Mouse (Mus musculus): ENCODE measurements around the gene Dock1. TPM values are rescaled to one million over a fixed set of nuclear protein-coding genes. Genes with fewer than 3 reads are reported as not detected.
A peak's percentile ranks its signal among the peaks of the same experiment; 100 is the strongest.

Dock1 gene
- polyA plus RNA-seq, 1 experiment from 2014 or later: 25.0 TPM

- 21% methylated on average over 5 of the region's 5 CpGs for WGBS
- Histone ChIP-seq H3K4me2 (replicated peaks; ENCODE audit: low read depth, low read length) (no peak overlapping the region), H3K36me3 (ENCODE audit: control insufficient read depth, insufficient read depth, low read length) (no peaks in the 10 kb centered on the region), H3K27me3 (ENCODE audit: control insufficient read depth, insufficient read depth, low read length) (peaks cover 4% of the 10 kb centered on the region; the same call in 1 of the 2 replicates), H3K4me3 (ENCODE audit: low read depth, low read length) (no peak overlapping the region), H3K9me3 (ENCODE audit: control insufficient read depth, low read length) (no peaks in the 10 kb centered on the region), H3K4me1 (replicated peaks; ENCODE audit: control insufficient read depth, insufficient read depth, low read length) (no peaks in the 10 kb centered on the region), H3K9ac (ENCODE audit: low read depth, low read length) (no peak overlapping the region), H3K27ac (ENCODE audit: low read depth, low read length) (no peak overlapping the region)
- ATAC-seq (ENCODE audit: low FRiP score) (peak; percentile 79), DNase-seq (ENCODE audit: low spot score) (peak; percentile 44)
These were observed 468.7 kb downstream of the Dock1 start for GRCm38 (mm10) chr7:135139153-135139612.

GRCm38 (mm10) chr7:135144731-135145130 lies 474.3 kb downstream of the Dock1 start:
- H3K4me2 ChIP-seq (replicated peaks; ENCODE audit: low read depth, low read length): no peak overlapping the region
- H3K9me3 ChIP-seq (ENCODE audit: control insufficient read depth, low read length): no peaks in the 10 kb centered on the region; the same call in 1 of the 2 replicates
- H3K9ac ChIP-seq (ENCODE audit: low read depth, low read length): no peak overlapping the region
- no peaks in the 10 kb centered on the region; the same call in 1 of the 2 replicates for H3K27me3 ChIP-seq (ENCODE audit: control insufficient read depth, insufficient read depth, low read length)
- H3K27ac ChIP-seq (ENCODE audit: low read depth, low read length): no peak overlapping the region
- WGBS: 97% methylated on average over 4 of the region's 4 CpGs
- DNase-seq (ENCODE audit: low spot score) (no peak), ATAC-seq (ENCODE audit: low FRiP score) (no peak)
- H3K4me1 ChIP-seq (replicated peaks; ENCODE audit: control insufficient read depth, insufficient read depth, low read length): no peaks in the 10 kb centered on the region
- no peak overlapping the region for H3K4me3 ChIP-seq (ENCODE audit: low read depth, low read length)
- H3K36me3 ChIP-seq (ENCODE audit: control insufficient read depth, insufficient read depth, low read length): no peaks in the 10 kb centered on the region

- ATAC-seq (ENCODE audit: low FRiP score) (no peak), DNase-seq (ENCODE audit: low spot score) (no peak)
- no peaks in the 10 kb centered on the region; the same call in 1 of the 2 replicates for H3K9me3 ChIP-seq (ENCODE audit: control insufficient read depth, low read length)
- H3K36me3 ChIP-seq (ENCODE audit: control insufficient read depth, insufficient read depth, low read length): no peaks in the 10 kb centered on the region
- WGBS: 97% methylated on average over 2 of the region's 2 CpGs
- no peak overlapping the region for H3K27ac ChIP-seq (ENCODE audit: low read depth, low read length)
- no peaks in the 10 kb centered on the region for H3K4me1 ChIP-seq (replicated peaks; ENCODE audit: control insufficient read depth, insufficient read depth, low read length)
- H3K9ac ChIP-seq (ENCODE audit: low read depth, low read length): no peak overlapping the region
- H3K4me2 ChIP-seq (replicated peaks; ENCODE audit: low read depth, low read length): no peak overlapping the region
- no peaks in the 10 kb centered on the region for H3K27me3 ChIP-seq (ENCODE audit: control insufficient read depth, insufficient read depth, low read length)
- H3K4me3 ChIP-seq (ENCODE audit: low read depth, low read length): no peak overlapping the region
These were observed 480.5 kb downstream of the Dock1 start for GRCm38 (mm10) chr7:135150926-135151325.

- no peaks in the 10 kb centered on the region for H3K36me3 ChIP-seq (ENCODE audit: control insufficient read depth, insufficient read depth, low read length)
- H3K4me2 ChIP-seq (replicated peaks; ENCODE audit: low read depth, low read length): no peak overlapping the region
- ATAC-seq (ENCODE audit: low FRiP score) (no peak), DNase-seq (ENCODE audit: low spot score) (no peak)
- no peaks in the 10 kb centered on the region for H3K4me1 ChIP-seq (replicated peaks; ENCODE audit: control insufficient read depth, insufficient read depth, low read length)
- H3K4me3 ChIP-seq (ENCODE audit: low read depth, low read length): no peak overlapping the region
- H3K27me3 ChIP-seq (ENCODE audit: control insufficient read depth, insufficient read depth, low read length): no peaks in the 10 kb centered on the region
- H3K9ac ChIP-seq (ENCODE audit: low read depth, low read length): no peak overlapping the region
- H3K27ac ChIP-seq (ENCODE audit: low read depth, low read length): no peak overlapping the region
- WGBS: 82% methylated on average over 5 of the region's 5 CpGs
- no peaks in the 10 kb centered on the region for H3K9me3 ChIP-seq (ENCODE audit: control insufficient read depth, low read length)
These were observed 487.1 kb downstream of the Dock1 start for GRCm38 (mm10) chr7:135157571-135157970.

- Histone ChIP-seq H3K4me2 (replicated peaks; ENCODE audit: low read depth, low read length) (no peak overlapping the region), H3K9ac (ENCODE audit: low read depth, low read length) (no peak overlapping the region), H3K4me3 (ENCODE audit: low read depth, low read length) (no peak overlapping the region), H3K9me3 (ENCODE audit: control insufficient read depth, low read length) (no peaks in the 10 kb centered on the region), H3K27me3 (ENCODE audit: control insufficient read depth, insufficient read depth, low read length) (no peaks in the 10 kb centered on the region), H3K27ac (ENCODE audit: low read depth, low read length) (no peak overlapping the region), H3K4me1 (replicated peaks; ENCODE audit: control insufficient read depth, insufficient read depth, low read length) (no peaks in the 10 kb centered on the region), H3K36me3 (ENCODE audit: control insufficient read depth, insufficient read depth, low read length) (no peaks in the 10 kb centered on the region)
- no peak for ATAC-seq (ENCODE audit: low FRiP score)
- no peak for DNase-seq (ENCODE audit: low spot score)
- 94% methylated on average over 10 of the region's 10 CpGs for WGBS
These were observed 487.9 kb downstream of the Dock1 start for GRCm38 (mm10) chr7:135158381-135158780.

- no peaks in the 10 kb centered on the region for H3K4me1 ChIP-seq (replicated peaks; ENCODE audit: control insufficient read depth, insufficient read depth, low read length)
- H3K9me3 ChIP-seq (ENCODE audit: control insufficient read depth, low read length): no peaks in the 10 kb centered on the region
- no peak overlapping the region for H3K4me2 ChIP-seq (replicated peaks; ENCODE audit: low read depth, low read length)
- H3K36me3 ChIP-seq (ENCODE audit: control insufficient read depth, insufficient read depth, low read length): no peaks in the 10 kb centered on the region
- H3K4me3 ChIP-seq (ENCODE audit: low read depth, low read length): no peak overlapping the region
- 89% methylated on average over 4 of the region's 4 CpGs for WGBS
- ATAC-seq (ENCODE audit: low FRiP score) (no peak), DNase-seq (ENCODE audit: low spot score) (no peak)
- H3K27me3 ChIP-seq (ENCODE audit: control insufficient read depth, insufficient read depth, low read length): no peaks in the 10 kb centered on the region
- H3K9ac ChIP-seq (ENCODE audit: low read depth, low read length): no peak overlapping the region
- H3K27ac ChIP-seq (ENCODE audit: low read depth, low read length): no peak overlapping the region
These were observed 489.2 kb downstream of the Dock1 start for GRCm38 (mm10) chr7:135159606-135160005.

GRCm38 (mm10) chr7:135165155-135165554 lies 494.7 kb downstream of the Dock1 start:
- Histone ChIP-seq H3K4me3 (ENCODE audit: low read depth, low read length) (no peak overlapping the region), H3K36me3 (ENCODE audit: control insufficient read depth, insufficient read depth, low read length) (no peaks in the 10 kb centered on the region), H3K9me3 (ENCODE audit: control insufficient read depth, low read length) (no peaks in the 10 kb centered on the region), H3K9ac (ENCODE audit: low read depth, low read length) (no peak overlapping the region), H3K27me3 (ENCODE audit: control insufficient read depth, insufficient read depth, low read length) (no peaks in the 10 kb centered on the region), H3K27ac (ENCODE audit: low read depth, low read length) (no peak overlapping the region), H3K4me1 (replicated peaks; ENCODE audit: control insufficient read depth, insufficient read depth, low read length) (no peaks in the 10 kb centered on the region), H3K4me2 (replicated peaks; ENCODE audit: low read depth, low read length) (no peak overlapping the region)
- DNase-seq (ENCODE audit: low spot score) (peak; percentile 70), ATAC-seq (ENCODE audit: low FRiP score) (no peak)
- 43% methylated on average over 3 of the region's 3 CpGs for WGBS

- WGBS: 70% methylated on average over 4 of the region's 4 CpGs
- Histone ChIP-seq H3K27ac (ENCODE audit: low read depth, low read length) (no peak overlapping the region), H3K9ac (ENCODE audit: low read depth, low read length) (no peak overlapping the region), H3K36me3 (ENCODE audit: control insufficient read depth, insufficient read depth, low read length) (no peaks in the 10 kb centered on the region), H3K27me3 (ENCODE audit: control insufficient read depth, insufficient read depth, low read length) (no peaks in the 10 kb centered on the region), H3K4me2 (replicated peaks; ENCODE audit: low read depth, low read length) (no peak overlapping the region), H3K4me3 (ENCODE audit: low read depth, low read length) (no peak overlapping the region), H3K9me3 (ENCODE audit: control insufficient read depth, low read length) (no peaks in the 10 kb centered on the region), H3K4me1 (replicated peaks; ENCODE audit: control insufficient read depth, insufficient read depth, low read length) (no peaks in the 10 kb centered on the region)
- no peak for ATAC-seq (ENCODE audit: low FRiP score)
- DNase-seq (ENCODE audit: low spot score): no peak
These were observed 499.5 kb downstream of the Dock1 start for GRCm38 (mm10) chr7:135169936-135170335.

- H3K4me3 ChIP-seq (ENCODE audit: low read depth, low read length): no peak overlapping the region
- H3K9me3 ChIP-seq (ENCODE audit: control insufficient read depth, low read length): no peaks in the 10 kb centered on the region
- no peaks in the 10 kb centered on the region for H3K4me1 ChIP-seq (replicated peaks; ENCODE audit: control insufficient read depth, insufficient read depth, low read length)
- no peak overlapping the region for H3K9ac ChIP-seq (ENCODE audit: low read depth, low read length)
- no peak overlapping the region for H3K27ac ChIP-seq (ENCODE audit: low read depth, low read length)
- 74% methylated on average over 9 of the region's 9 CpGs for WGBS
- H3K4me2 ChIP-seq (replicated peaks; ENCODE audit: low read depth, low read length): no peak overlapping the region
- H3K36me3 ChIP-seq (ENCODE audit: control insufficient read depth, insufficient read depth, low read length): no peaks in the 10 kb centered on the region
- DNase-seq (ENCODE audit: low spot score) (no peak), ATAC-seq (ENCODE audit: low FRiP score) (no peak)
- H3K27me3 ChIP-seq (ENCODE audit: control insufficient read depth, insufficient read depth, low read length): no peaks in the 10 kb centered on the region
These were observed 501.8 kb downstream of the Dock1 start for GRCm38 (mm10) chr7:135172219-135172618.

Measured in hindbrain, embryonic 11.5 days (tissue).